Mouse (Mus musculus): ENCODE measurements at regions not wholly inside any gene's neighbourhood (a gene's known extent, or its start where the extent isn't known, plus 50 kb on each side); places are given as distances from the start of the nearest gene placed in this dataset.
"Not testable (repeated sequence)": the region's sequence is repeated elsewhere in the genome, so short reads cannot be mapped to it uniquely, and the experiment has no call there.

- DNase-seq (ENCODE audit: low spot score in 2 of 2), result no peak
Measured at GRCm38 (mm10) chr9:115775858-115776257, 133.4 kb upstream of the Gadl1 start.

- no peak for DNase-seq (ENCODE audit: low spot score in 2 of 2)
Measured at GRCm38 (mm10) chr9:115777097-115777864, 132.0 kb upstream of the Gadl1 start.

GRCm38 (mm10) chr9:115778862-115779261 lies 130.4 kb upstream of the Gadl1 start:
- no peak for DNase-seq (ENCODE audit: low spot score in 2 of 2)

GRCm38 (mm10) chr9:115799330-115799729 lies 109.9 kb upstream of the Gadl1 start:
- no peak for DNase-seq (ENCODE audit: low spot score in 2 of 2)

GRCm38 (mm10) chr9:115800624-115801023 lies 108.6 kb upstream of the Gadl1 start:
- DNase-seq (ENCODE audit: low spot score in 2 of 2), result no peak

- no peak for DNase-seq (ENCODE audit: low spot score in 2 of 2)
Measured at GRCm38 (mm10) chr9:115803071-115803470, 106.2 kb upstream of the Gadl1 start.

- no peak for DNase-seq (ENCODE audit: low spot score in 2 of 2)
Measured at GRCm38 (mm10) chr9:115805224-115805623, 104.0 kb upstream of the Gadl1 start.

GRCm38 (mm10) chr9:115806018-115806702 lies 103.1 kb upstream of the Gadl1 start:
- no peak for DNase-seq (ENCODE audit: low spot score in 2 of 2)

GRCm38 (mm10) chr9:115840186-115840585 lies 69.1 kb upstream of the Gadl1 start:
- DNase-seq (ENCODE audit: low spot score in 2 of 2), result no peak

GRCm38 (mm10) chr9:115840791-115841190 lies 68.5 kb upstream of the Gadl1 start:
- DNase-seq (ENCODE audit: low spot score in 2 of 2), result no peak

- no peak for DNase-seq (ENCODE audit: low spot score in 2 of 2)
Measured at GRCm38 (mm10) chr9:115841684-115842083, 67.6 kb upstream of the Gadl1 start.

GRCm38 (mm10) chr9:115844340-115844739 lies 64.9 kb upstream of the Gadl1 start:
- no peak for DNase-seq (ENCODE audit: low spot score in 2 of 2)

- DNase-seq (ENCODE audit: low spot score in 2 of 2), result no peak
Measured at GRCm38 (mm10) chr9:115845091-115845490, 64.2 kb upstream of the Gadl1 start.

GRCm38 (mm10) chr9:115847289-115848074 lies 61.8 kb upstream of the Gadl1 start:
- DNase-seq (ENCODE audit: low spot score in 2 of 2), result no peak

GRCm38 (mm10) chr9:115853210-115853842 lies 55.9 kb upstream of the Gadl1 start:
- not testable (repeated sequence) for DNase-seq (ENCODE audit: low spot score in 2 of 2)

GRCm38 (mm10) chr9:115857301-115857700 lies 52.0 kb upstream of the Gadl1 start:
- no peak for DNase-seq (ENCODE audit: low spot score in 2 of 2)

GRCm38 (mm10) chr9:115858848-115859247 lies 50.4 kb upstream of the Gadl1 start:
- DNase-seq (ENCODE audit: low spot score in 2 of 2), result peak in 1 of 2 experiments; percentile 14
